Mouse (Mus musculus): Measurements from ENCODE around the gene Ank3.
A peak's percentile ranks its signal among the peaks of the same experiment; 100 is the strongest.

Ank3 gene

DNA sequence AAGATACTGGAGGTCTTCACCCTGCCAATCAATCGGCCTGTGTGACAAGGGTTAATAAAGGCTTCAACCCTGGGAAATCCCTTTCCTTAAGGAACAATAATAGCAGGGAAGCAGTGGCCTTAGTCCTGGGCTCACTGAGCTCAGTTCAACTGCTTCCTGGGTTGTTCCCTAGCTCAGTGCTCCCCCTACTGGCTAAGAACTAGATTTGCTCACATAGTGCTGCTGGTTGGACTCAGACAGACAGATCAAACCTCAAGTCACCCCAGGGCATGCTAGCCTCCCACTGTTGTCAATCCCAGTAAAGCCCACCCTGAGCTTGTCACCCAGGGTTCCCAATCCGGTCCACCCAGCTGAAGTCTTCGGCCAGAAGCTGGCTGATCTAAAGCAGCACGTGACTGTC lies 447.2 kb downstream of the Ank3 start:
- no peak for DNase-seq (ENCODE audit: low spot score in 2 of 2)

DNA sequence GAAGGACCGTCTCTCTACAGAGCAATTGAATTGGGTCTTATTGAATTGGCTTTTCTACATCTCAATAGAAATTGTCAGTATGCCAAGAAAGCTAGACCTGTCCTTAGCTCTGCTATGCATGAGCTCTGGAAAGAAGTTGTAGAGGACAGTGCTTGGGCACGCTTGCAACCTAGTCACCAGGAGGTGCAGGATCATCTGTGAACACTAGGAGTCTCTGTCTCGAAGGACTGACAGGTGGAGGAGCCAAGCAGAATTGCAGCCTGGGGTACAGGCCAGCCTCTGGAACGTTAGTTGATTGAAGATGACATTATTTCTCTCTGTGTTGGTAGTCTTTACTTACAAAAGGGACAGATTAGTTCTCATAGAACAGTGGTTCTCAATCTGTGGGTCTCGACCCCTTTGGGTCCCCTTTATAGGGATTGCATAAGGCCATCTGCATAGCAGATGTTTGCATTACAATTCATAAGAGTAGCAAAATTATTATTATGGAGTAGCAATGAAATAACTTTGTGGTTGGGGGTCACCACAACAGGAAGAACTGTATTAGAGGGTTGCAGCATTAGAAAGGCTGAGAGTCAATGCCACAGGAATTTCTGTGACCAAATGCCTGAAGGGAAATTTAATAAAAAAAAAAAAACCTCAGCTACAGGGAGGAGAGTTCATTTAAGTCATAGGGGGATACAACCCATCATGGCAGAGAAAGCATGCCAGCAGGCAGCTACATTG lies 454.0 kb downstream of the Ank3 start:
- no peak for DNase-seq (ENCODE audit: low spot score in 2 of 2)

DNA sequence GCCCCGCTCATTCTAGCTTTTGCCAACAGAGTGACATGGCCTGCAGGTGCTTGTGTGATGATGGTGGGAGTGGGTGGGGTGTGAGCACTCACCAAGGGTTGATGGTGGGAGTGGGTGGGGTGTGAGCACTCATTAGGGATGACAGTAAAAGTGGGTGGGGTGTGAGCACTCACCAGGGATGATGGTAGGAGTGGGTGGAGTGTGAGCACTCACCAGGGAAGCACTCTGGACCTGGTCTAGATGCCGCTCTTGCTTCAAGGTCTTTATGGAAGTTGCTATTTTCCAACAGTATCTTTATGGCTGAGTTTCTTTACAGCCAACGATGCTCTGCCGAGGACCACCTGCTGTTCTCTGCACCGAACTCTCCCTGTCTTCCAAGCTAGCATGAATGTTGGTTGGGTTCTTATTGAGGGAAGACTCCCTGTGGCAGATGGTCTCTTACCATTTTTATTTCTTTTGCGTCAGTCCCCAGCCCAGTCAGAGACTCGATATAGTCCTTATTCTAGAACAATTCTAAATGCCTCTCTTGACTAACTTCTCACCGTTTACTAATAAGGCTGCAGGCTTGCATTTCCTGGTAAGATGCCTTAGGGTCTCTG lies 456.1 kb downstream of the Ank3 start:
- no peak for DNase-seq (ENCODE audit: low spot score in 2 of 2)

DNA sequence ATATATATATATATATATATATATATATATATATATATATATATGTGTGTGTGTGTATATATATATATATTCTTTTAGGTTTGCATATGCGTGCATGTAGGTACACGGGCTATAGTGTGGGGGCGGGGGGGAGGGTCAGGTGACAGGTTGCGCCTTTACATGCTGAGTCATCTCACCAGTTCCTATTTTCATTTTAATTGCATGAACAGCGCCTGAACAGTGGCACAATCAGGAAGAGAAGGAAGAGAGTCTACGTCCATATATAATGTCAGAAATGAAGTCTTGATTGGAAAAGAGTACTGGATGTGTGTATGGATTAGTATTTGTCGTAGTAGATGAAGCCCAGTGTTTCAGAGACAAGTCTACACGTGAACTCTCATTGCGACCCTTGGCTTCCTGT lies 459.4 kb downstream of the Ank3 start:
- no peak for DNase-seq (ENCODE audit: low spot score in 2 of 2)

DNA sequence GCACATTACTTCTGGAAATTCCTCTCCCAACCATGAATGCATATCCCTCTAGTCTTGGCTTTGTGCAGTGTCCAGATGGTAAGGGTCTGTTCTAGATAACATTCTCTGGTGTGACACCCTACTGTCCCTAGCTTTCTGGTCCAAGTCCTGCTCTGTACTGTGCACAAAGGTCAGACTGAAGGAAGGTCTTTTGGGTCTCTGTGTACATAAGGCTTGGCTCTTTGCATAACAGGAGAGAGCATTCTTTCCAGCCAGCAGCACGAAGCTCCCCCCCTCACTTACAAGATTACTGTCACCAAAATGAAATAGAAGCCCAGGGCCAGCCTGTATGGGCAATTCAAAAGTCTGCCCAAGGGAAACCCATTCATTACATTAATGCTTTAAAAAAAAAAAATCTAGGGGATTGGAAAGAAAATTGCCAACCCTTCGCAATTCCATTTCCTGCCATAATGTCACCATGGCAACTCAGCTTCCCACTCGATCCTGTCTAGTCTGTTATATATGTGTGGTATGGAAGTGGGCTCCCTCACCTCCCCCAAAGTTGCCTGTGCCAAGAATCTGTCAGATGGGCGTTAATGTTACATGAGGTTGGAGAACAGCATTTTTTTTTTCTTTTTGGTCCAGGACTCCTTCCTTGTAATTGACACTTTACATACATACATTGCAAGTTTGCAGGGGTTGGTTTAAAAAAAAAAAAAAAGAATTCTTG lies 460.5 kb downstream of the Ank3 start:
- no peak for DNase-seq (ENCODE audit: low spot score in 2 of 2)

DNA sequence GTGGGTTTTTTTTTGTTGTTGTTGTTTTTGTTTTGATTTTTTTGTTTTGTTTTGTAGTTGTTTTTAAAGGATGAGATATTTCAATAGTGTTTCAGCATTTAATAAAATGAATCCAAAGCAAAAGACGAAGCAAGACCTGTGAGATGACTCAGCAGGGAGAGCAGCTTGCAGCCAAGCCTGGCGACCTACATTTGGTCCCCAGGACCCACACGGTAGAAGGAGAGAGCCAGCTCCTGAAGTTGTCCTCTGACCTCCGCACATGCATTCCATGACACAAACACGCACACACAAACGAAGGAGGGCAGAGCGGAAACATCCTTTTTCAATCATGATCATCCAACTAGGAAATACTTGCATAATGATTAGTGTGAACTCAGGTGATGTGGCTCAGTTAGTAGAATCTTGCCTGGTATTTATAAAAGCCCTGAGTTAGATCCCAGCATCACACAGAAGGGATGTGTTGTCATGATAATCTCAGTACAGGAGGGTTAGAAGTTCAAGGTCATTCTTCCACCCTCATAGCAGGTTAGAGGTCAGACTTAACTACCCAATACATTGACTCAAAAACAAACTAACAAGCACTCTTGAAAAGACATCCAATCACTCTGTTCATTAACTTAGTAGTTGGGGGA lies 461.4 kb downstream of the Ank3 start:
- no peak for DNase-seq (ENCODE audit: low spot score in 2 of 2)

DNA sequence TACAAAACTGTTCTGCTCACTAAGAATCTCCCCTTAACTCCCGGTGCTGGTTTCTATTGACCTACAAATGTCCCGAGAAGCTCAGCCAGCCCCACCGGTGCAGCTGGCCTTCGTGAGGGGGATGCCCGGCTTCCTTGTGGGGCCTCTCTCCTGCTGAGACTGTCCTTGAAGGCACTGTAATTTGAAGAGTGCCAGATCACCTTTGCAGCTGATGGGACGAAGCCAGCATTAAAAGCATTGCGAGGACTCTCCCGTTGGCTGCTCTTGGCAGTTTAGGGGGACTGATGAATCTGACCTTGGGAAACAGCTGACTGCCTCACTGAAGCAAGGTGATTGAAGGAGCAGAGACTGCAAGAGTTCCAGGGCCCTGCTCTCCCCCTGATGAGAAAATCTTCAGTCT lies 464.3 kb downstream of the Ank3 start:
- no peak for DNase-seq (ENCODE audit: low spot score in 2 of 2)

DNA sequence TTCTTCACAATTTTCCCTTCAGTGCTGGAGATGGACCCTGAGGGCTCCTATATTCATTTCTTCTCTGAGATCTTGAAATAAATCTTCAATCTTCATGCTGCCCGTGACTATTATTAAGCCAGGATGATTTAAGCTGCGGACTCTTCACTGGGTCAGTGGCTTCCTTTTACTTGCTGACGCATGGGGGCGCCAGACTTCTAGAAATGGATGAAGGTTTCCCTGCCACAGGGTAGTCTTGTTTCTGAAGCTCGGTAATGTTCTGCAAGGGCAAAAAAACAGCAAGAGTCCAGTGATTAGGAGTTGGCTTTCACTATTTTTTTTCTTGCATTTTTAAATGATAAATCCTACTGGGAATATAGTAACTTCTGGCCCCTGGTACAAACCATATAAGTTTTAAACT lies 471.8 kb downstream of the Ank3 start:
- DNase-seq (ENCODE audit: low spot score in 2 of 2): peak; percentile 17 to 45

DNA sequence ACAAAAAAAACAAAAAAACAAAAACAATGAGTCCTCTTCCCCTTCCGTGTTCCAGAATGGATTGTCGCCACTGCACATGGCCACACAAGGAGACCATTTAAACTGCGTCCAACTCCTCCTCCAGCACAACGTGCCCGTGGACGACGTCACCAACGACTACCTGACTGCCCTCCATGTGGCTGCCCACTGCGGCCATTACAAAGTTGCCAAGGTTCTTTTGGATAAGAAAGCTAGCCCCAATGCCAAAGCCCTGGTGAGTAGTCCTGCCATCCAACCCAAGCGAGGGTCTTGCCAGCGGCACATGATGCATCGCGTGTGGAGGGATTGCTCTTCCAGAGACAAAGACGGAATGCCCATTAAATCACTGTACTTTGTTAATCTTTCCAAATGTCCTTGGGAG lies 472.4 kb downstream of the Ank3 start:
- DNase-seq (ENCODE audit: low spot score in 2 of 2): no peak

DNA sequence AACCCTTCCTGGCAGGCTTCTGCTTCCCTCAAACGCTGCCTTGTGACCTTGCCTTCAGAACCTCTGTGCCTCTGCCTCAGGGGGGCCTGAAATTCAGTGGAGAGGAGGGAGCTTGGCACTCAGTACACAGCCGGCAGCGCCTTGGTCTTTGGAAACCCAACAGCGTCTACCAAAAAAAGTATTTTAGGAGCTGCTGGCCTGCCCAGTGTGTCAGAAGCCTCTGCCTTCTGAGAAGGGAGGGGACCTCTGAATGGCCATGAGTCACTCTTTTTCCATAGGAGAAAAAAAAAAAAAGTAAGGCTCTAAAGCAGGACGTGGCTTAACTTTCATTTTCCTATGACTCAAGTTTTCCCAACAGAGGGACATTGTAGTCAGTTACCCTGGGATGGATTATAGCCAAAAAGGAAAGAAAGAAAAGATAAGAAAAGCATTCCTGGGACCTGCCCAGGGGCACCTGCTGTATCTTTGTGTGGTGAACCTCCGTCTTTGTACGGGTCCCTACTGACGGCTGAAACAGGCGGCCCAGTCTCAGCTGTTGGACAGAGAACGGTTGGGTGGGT lies 473.7 kb downstream of the Ank3 start:
- no peak for DNase-seq (ENCODE audit: low spot score in 2 of 2)

DNA sequence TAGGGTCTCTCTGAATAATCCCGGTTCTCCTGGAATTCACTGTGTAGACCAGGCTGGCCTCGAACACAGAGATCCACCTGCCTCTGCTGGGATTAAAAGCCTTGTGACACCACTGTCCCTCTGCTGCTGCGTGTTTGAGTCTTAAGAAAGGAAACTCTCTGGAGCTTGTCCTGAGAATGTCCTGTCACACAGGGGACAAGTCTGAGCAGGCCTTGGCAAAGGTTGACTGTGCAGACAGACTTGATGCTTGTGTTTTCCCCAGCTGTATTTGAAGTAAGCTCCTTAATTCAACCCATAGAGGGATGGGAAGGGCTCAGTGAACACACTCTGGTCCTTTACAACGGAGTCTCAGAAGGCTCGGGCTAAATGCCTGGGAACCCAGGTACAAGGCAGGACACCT lies 474.3 kb downstream of the Ank3 start:
- DNase-seq (ENCODE audit: low spot score in 2 of 2): no peak

DNA sequence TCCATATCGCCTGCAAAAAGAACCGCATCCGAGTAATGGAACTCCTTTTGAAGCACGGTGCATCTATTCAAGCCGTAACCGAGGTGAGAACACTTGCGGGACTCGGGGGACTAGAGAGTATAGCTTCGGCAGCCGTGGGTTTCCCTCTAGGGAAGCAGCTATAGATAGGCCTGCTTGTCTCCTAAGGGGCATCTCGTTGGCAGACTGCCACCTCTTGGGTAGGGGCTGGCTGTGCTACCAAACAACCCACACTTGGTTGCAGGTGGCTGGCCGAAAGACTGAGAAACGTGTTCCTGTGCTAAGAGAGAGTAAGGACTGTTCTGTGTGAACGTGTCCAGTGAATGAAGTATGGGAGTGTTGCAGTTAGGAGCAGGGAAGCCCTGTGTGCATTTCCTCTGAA lies 476.2 kb downstream of the Ank3 start:
- DNase-seq (ENCODE audit: low spot score in 2 of 2): no peak

DNA sequence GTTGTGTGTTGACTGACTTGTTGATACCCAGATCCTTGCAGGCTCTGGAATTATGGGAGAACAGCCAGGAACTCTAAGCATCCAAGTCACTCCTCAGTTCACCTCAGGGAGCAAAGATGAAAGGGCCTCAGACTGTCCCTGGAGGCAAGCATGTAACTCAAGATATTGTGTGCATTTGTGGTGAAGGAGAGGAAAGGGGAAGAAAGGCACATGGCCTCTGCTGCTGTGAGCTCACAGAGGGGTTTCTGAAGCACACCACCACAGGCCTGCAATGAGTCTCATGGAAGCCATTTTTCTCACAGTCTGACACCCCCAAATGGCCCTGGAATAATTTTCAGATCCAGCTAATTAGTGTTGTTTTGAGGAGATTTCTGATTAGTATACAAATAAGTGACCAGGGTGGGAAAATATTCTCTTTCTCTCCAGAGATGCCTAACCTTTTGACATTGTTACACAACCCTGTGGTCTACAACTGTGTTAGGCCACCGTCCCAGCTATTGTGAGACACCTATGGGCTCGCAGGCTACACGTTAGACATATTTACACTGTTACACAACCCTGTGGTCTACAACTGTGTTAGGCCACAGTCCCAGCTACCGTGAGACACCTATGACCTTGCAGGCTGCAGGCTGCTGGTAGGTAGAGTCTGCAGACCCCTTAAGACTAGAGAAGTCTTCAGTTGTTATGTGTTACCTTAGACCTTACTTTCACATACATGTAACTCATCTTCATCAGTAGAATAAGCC lies 485.5 kb downstream of the Ank3 start:
- no peak for DNase-seq (ENCODE audit: low spot score in 2 of 2)

DNA sequence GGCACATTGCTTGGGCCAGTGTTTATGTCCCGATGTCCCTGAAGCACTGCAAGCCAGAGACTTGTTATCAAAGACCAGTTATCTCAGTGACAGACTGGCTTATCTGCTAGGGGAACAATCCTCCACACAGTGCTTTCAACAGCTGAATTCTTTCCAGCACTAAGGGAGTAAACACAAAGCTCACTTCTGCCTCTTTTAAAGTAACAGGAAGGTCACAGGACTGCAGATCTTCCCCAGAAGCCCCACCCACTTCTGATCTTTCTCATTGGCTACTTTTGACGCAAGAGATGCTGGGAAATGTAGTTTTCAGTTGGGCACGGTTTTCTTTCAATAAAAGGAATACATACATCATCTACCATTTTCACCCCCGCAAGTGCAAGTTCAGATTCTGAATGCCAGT lies 489.8 kb downstream of the Ank3 start:
- no peak for DNase-seq (ENCODE audit: low spot score in 2 of 2)

DNA sequence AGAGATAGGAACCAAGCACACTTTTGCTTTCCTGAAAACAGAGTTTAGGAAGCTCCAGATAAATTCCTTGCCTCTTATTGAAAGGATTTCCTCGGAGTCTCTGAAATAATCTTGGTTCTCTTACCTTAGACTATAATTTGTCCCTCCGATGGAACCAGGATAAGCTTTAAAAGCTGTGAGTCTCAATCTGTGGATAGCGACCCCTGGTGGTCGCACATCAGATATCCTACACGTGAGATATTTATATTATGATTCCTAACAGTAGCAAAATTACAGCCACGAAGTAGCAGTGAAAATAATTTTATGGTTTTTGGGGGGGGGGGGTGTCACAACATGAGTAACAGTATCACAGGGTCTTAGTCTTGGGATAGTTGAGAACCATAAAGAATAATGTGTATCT lies 491.2 kb downstream of the Ank3 start:
- no peak for DNase-seq (ENCODE audit: low spot score in 2 of 2)

DNA sequence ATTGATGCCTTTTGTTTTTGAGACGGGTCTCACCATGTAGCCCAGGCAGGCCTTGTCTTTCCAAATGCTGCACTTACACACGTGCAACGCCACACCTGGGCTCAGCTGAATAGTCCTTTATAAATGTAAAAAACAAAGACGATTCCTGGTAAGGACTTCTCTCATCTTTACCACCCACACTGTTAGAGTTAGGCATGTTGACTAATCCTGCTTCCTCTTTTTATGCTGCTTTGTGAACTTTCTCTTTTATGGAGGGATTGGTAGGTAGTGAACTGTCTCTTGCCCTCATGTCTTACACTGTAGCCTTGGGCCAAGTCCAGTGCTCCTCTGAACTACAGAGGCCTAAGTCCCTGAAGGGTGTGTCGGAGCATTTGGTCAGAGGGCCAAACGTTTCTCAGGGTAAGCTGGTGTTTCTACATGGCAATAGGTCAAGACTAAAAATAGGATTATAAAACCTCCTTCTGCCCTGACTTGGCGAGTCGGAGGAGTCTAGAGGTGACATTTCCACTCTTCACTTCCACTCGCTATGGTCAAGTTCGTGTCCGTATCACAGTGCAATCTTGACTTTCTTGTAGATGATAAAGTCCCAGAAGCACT lies 491.9 kb downstream of the Ank3 start:
- no peak for DNase-seq (ENCODE audit: low spot score in 2 of 2)

DNA sequence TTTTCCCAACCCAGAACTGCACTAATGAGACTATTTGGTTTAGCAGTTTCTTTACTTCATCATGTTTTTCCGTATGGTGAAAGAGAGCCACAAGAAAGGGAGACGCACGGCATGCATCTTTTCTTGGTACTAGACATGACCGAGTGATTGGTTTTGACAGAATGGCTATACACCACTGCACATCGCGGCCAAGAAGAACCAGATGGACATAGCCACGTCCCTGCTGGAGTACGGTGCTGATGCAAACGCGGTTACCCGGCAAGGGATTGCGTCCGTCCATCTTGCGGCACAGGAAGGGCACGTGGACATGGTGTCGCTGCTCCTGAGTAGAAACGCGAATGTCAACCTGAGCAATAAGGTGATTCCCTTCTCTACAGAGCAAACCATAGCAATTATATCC lies 493.6 kb downstream of the Ank3 start:
- DNase-seq (ENCODE audit: low spot score in 2 of 2): no peak

DNA sequence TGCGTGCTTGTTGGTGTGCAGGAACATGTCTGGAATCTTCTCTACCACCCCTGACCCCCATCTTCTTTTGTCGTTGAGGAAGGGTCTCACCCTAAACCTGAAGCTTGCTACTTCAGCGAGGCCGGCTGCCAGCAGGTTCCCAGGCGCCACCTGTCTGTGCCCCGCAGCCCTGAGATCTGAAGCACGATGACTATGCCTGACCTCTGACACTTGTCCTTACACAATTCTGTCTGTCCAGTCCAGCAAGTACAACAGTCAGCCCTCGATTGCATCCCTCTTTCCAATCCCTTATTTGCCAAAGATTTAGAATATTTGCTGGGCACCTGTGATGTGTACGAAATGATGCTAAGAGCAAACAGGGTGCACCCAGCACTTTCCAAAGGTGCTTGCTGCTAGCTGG lies 497.0 kb downstream of the Ank3 start:
- DNase-seq (ENCODE audit: low spot score in 2 of 2): no peak

DNA sequence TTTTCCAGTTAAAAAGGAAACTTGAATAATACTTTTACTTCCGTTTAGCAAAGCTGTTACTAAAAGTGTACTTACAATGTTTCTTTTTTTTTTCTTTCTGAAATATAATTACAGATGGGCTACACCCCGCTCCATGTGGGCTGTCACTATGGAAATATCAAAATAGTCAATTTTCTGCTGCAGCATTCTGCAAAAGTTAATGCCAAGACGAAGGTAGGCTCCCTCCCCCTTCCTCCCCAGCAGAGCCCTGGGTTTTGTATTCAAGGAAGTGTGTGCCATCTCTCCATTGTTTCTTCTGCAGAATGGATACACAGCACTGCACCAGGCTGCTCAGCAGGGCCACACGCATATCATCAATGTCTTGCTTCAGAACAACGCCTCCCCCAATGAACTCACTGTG lies 499.4 kb downstream of the Ank3 start:
- no peak for DNase-seq (ENCODE audit: low spot score in 2 of 2)

DNA sequence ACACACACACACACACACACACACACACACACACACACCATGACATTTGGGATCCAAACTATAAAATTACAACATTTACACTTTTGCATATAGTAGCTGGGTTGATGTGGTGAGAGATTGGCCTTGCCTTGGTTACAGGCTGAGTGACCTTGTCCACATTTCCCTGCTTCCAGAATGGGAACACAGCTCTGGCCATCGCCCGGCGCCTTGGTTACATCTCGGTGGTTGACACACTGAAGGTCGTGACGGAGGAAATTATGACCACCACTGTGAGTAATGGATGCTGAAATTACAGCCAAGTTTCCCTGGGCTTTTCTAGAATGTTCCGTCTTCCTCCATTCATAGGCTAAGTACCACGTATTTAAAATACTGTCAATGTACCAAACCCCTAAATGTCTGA lies 500.2 kb downstream of the Ank3 start:
- DNase-seq (ENCODE audit: low spot score in 2 of 2): no peak

DNA sequence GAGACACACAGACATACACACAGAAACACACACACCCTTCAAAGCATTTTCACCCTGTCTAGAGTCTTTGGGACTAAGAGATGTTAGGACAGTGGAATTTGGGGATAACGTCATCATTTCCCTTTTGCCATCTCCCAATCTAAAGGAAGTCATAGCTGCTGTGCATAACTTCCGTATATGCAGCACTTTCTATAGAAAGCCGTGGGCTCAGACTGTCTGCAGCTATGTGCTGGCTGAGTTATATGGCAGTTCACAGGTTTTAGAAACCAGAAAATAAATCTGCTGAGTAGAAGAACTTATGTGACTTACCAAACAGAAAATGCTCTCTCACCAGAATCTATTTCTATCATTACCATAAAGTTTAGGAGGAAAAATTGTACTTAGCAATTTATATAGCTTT lies 501.2 kb downstream of the Ank3 start:
- no peak for DNase-seq (ENCODE audit: low spot score in 2 of 2)

Data from spleen, postnatal 14 days (tissue).